Mouse (Mus musculus) myocyte (in vitro differentiated cells): ENCODE measurements around the gene Zmym6.

ENCODE experiments used
- MAX ChIP-seq: IDR thresholded peaks from one replicate; pipeline ENCODE4 v1.6.1; 2011; ENCODE audit warnings: low read depth, mild to moderate bottlenecking, control low read depth
- POLR2A ChIP-seq: IDR thresholded peaks from one replicate; pipeline ENCODE4 v1.6.1; 2011; ENCODE audit warnings: low read depth, mild to moderate bottlenecking, control low read depth, moderate library complexity; ENCODE audit not compliant: insufficient read length
- REST ChIP-seq: IDR thresholded peaks from one replicate; pipeline ENCODE4 v1.6.1; 2011; ENCODE audit warnings: mild to moderate bottlenecking, control low read depth, moderate library complexity; ENCODE audit not compliant: insufficient read depth, insufficient read length

DNA sequence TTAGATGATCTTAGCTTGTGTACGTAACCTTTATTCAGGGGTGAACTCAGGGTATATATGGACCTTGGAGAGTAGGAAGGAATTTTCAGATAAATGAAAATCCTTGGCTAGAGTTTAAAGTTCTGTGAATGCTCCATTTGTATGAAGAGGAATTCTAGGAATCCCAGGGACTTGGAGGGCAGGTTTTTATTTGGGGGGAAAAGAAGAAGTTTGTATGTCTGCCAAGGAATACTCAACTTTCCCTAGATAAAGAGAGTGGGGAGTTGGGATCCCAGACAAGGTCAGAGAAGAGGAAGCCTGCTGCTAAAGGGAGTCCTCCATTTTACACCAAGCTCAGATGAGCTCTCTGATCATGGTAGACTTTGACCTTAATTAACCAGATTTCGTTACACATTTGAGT is 5.9 kb downstream of the Zmym6 start:
- no peak for TF ChIP-seq MAX
- TF ChIP-seq REST: no peak
- no peak for TF ChIP-seq POLR2A
